Comparison of ENCODE assay signal across 8 mouse cellular contexts in genomic region chr19:46392018-46392417, GRCm38 (mm10). TPM values are rescaled to one million over a fixed set of nuclear protein-coding genes. Genes with fewer than 3 reads are reported as not detected.
A peak's percentile ranks its signal among the peaks of the same experiment; 100 is the strongest.
DNase-seq lines count a peak whose midpoint lies in the region; TF ChIP-seq lines count a peak whose summit lies in the region.

No protein-coding gene starts in this region.

- TF ChIP-seq CTCF in thymus, adult 2 months (IDR thresholded peaks at IDR 0.05; ENCODE audit: borderline replicate concordance, control insufficient read depth, extremely low read depth, insufficient read depth, low read length, poor library complexity) = no peak

- WGBS in thymus, adult 2 months = 42% methylated on average over 4 of the region's 4 CpGs
- 53% methylated on average over 4 of the region's 4 CpGs for WGBS in embryonic facial prominence, embryonic 10.5 days

- no peak for TF ChIP-seq POLR2A in thymus, adult 2 months (IDR thresholded peaks at IDR 0.05; ENCODE audit: control insufficient read depth, extremely low read depth, insufficient read depth, low read length, poor library complexity)

- no peaks in the 10 kb centered on the region for H3K27me3 ChIP-seq in thymus, adult 2 months (ENCODE audit: control insufficient read depth, insufficient read depth, low read length)
- no peaks in the 10 kb centered on the region for H3K27me3 ChIP-seq in embryonic facial prominence, embryonic 10.5 days (replicated peaks; ENCODE audit: low read depth, poor library complexity, severe bottlenecking)

- H3K9me3 ChIP-seq in embryonic facial prominence, embryonic 10.5 days = no peaks in the 10 kb centered on the region

- H3K4me1 ChIP-seq in thymus, adult 2 months (replicated peaks; ENCODE audit: control insufficient read depth, insufficient read depth, low read length) = peaks cover 15% of the 10 kb centered on the region
- H3K4me1 ChIP-seq in embryonic facial prominence, embryonic 10.5 days = peaks cover 23% of the 10 kb centered on the region

- peak; percentile 26 for DNase-seq in gastrocnemius, adult 18-20 months (ENCODE audit: low spot score)
- DNase-seq in gastrocnemius, postnatal 10 days = no peak
- DNase-seq in thymus, adult 2 months = peak; percentile 39
- no peak for DNase-seq in thymus, adult 18-20 months
- DNase-seq in embryonic facial prominence, embryonic 10.5 days (ENCODE audit: low spot score) = peak; percentile 56
- peak; percentile 13 to 52 for DNase-seq in natural killer cell, adult 2 months (ENCODE audit: low spot score in 2 of 2)
- DNase-seq in gastrocnemius, postnatal 4 days (ENCODE audit: low spot score in 2 of 2) = no peak
- no peak for DNase-seq in frontal cortex, postnatal 36 days (ENCODE audit: low spot score in 2 of 2)

- H3K4me3 ChIP-seq in thymus, adult 2 months (ENCODE audit: control insufficient read depth, insufficient read depth, low read length) = no peak overlapping the region
- no peak overlapping the region for H3K4me3 ChIP-seq in embryonic facial prominence, embryonic 10.5 days

- peaks cover 7% of the 10 kb centered on the region for H3K36me3 ChIP-seq in thymus, adult 2 months (ENCODE audit: control insufficient read depth, insufficient read depth, low read length)
- peaks cover 40% of the 10 kb centered on the region for H3K36me3 ChIP-seq in embryonic facial prominence, embryonic 10.5 days (replicated peaks)

- H3K27ac ChIP-seq in thymus, adult 2 months (ENCODE audit: control insufficient read depth, insufficient read depth, low read length) = no peak overlapping the region
- H3K27ac ChIP-seq in embryonic facial prominence, embryonic 10.5 days (replicated peaks) = no peak overlapping the region

RNA-seq across cellular contexts. Expression of gene Actr1a, which starts 3.5 kb away (rescaled TPM):
- total RNA-seq in gastrocnemius, adult 18-20 months (2021) = 10 to 100 TPM; 51.8 to 57.1 TPM
- 10 to 100 TPM; 65.1 to 69.1 TPM for total RNA-seq in gastrocnemius, postnatal 10 days (2021)
- polyA plus RNA-seq in thymus, adult 2 months (2012; rRNA removed) = 163 and 164 TPM in 2 replicates
- polyA plus RNA-seq in embryonic facial prominence, embryonic 10.5 days (2016; fragmentation: Nextera tagmentation; extraction: Ambion mirVana) = 164 and 170 TPM in 2 replicates
- 10 to 100 TPM; 80.8 to 88.7 TPM for total RNA-seq in gastrocnemius, postnatal 4 days (2021)

RNA-seq across cellular contexts. Expression of gene Sufu, which starts 4.7 kb away (rescaled TPM):
- total RNA-seq in gastrocnemius, adult 18-20 months (2021) = 1 to 10 TPM; 5.0 to 5.4 TPM
- total RNA-seq in gastrocnemius, postnatal 10 days (2021) = 10 to 100 TPM; 11.8 to 14.2 TPM
- polyA plus RNA-seq in thymus, adult 2 months (2012; rRNA removed) = 31.3 and 40.8 TPM in 2 replicates
- polyA plus RNA-seq in embryonic facial prominence, embryonic 10.5 days (2016; fragmentation: Nextera tagmentation; extraction: Ambion mirVana) = 50.5 and 53.4 TPM in 2 replicates
- 10 to 100 TPM; 20.1 to 23.5 TPM for total RNA-seq in gastrocnemius, postnatal 4 days (2021)

RNA-seq across cellular contexts. Expression of gene 2310034G01Rik, which starts 41.9 kb away (rescaled TPM):
- under 1 TPM; 0.27 to 0.43 TPM for total RNA-seq in gastrocnemius, adult 18-20 months (2021)
- total RNA-seq in gastrocnemius, postnatal 10 days (2021) = under 1 TPM; 0.35 to 0.56 TPM
- 0.38 and 0.43 TPM in 2 replicates for polyA plus RNA-seq in thymus, adult 2 months (2012; rRNA removed)
- polyA plus RNA-seq in embryonic facial prominence, embryonic 10.5 days (2016; fragmentation: Nextera tagmentation; extraction: Ambion mirVana) = 1.0 and 1.1 TPM in 2 replicates
- under 1 TPM; 0.59 to 0.70 TPM for total RNA-seq in gastrocnemius, postnatal 4 days (2021)

RNA-seq across cellular contexts. Expression of gene Mfsd13a, which starts 51.1 kb away (rescaled TPM):
- 1 to 10 TPM; 1.6 to 1.9 TPM for total RNA-seq in gastrocnemius, adult 18-20 months (2021)
- total RNA-seq in gastrocnemius, postnatal 10 days (2021) = 1 to 10 TPM; 1.2 to 1.5 TPM
- 16.8 and 20.6 TPM in 2 replicates for polyA plus RNA-seq in thymus, adult 2 months (2012; rRNA removed)
- 8.0 and 8.4 TPM in 2 replicates for polyA plus RNA-seq in embryonic facial prominence, embryonic 10.5 days (2016; fragmentation: Nextera tagmentation; extraction: Ambion mirVana)
- 1 to 10 TPM; 1.7 to 2.5 TPM for total RNA-seq in gastrocnemius, postnatal 4 days (2021)

RNA-seq across cellular contexts. Expression of gene Cuedc2, which starts 53.5 kb away (rescaled TPM):
- 10 to 100 TPM; 59.8 to 65.7 TPM for total RNA-seq in gastrocnemius, adult 18-20 months (2021)
- total RNA-seq in gastrocnemius, postnatal 10 days (2021) = 10 to 100 TPM; 88.3 TPM
- 85.4 and 105 TPM in 2 replicates for polyA plus RNA-seq in thymus, adult 2 months (2012; rRNA removed)
- polyA plus RNA-seq in embryonic facial prominence, embryonic 10.5 days (2016; fragmentation: Nextera tagmentation; extraction: Ambion mirVana) = 204 and 208 TPM in 2 replicates
- total RNA-seq in gastrocnemius, postnatal 4 days (2021) = 100 to 1,000 TPM; 106 to 120 TPM

Comparison
In these comparisons a context has a peak if more than half of its experiments do, and no peak if none do; other contexts are left out.
1. DNase-seq: peak in gastrocnemius, adult 18-20 months (single experiment), thymus, adult 2 months (single experiment), embryonic facial prominence, embryonic 10.5 days (single experiment) and natural killer cell, adult 2 months (2 of 2); none in gastrocnemius, postnatal 10 days (single experiment), thymus, adult 18-20 months (0 of 2), gastrocnemius, postnatal 4 days (0 of 2) and frontal cortex, postnatal 36 days (0 of 2).